Mouse (Mus musculus) T-helper 17 cell (primary cell): ENCODE measurements around the gene Psme3.
"Not testable (repeated sequence)": the region's sequence is repeated elsewhere in the genome, so short reads cannot be mapped to it uniquely, and the experiment has no call there.

Experiments
- in situ Hi-C, 2 experiments: fragments of 300-600 bp; cut with MboI, MseI; formaldehyde crosslinking; loops; 1 replicate in 1 of 2; 2 replicates in 1 of 2; pipeline ENCODE4 v1.15.1; 2025; ENCODE audit warnings: high pct_unique_total_duplicates in 2 of 2

Gene Psme3

DNA sequence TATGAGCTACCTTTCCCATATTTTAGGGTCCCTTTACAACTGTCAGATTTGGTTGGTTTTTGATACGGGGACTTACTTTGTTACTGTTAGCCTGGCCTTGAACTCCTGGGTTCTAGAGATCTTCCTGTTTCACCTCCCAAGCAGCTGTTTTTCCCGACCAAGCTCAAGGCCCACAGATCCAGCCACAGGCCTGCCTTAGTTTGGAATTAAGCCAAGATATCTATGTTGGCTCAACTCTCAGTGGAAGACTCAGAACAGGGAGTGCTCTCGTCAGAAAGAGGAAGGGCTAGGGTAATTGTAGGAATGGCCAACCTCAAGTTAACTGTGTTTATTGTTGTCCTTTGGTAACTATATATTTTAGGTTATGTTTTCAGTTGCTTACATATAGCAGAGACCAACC, 3.9 kb upstream of the Psme3 start:
- in situ Hi-C loops = no loop called here

GRCm38 (mm10) chr11:101314567-101314966, 1.4 kb upstream of the Psme3 start:
- in situ Hi-C loops = no loop called here

GRCm38 (mm10) chr11:101315082-101315650, 847 bp upstream of the Psme3 start:
- in situ Hi-C loops = no loop called here

DNA sequence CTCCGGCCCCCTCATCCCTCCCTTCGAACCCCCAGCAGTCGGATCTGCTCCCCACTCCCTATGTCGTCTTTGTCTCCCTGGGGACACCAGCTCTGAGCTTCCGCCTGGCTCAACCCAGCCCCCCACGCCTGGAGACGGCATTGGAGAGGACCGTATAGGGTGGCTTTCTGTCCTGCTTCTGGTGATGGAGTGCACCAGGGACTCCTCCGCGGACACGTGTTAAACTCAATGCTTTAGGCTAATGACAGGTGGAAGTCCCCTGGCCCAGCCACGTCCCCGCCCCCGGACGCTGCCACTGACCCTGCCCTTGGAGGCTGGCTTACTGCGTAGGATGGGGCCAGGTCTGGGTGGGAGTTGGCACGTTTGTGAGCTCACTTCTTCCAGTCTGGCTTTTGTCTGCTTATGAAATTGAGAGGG, 496 bp downstream of the Psme3 start:
- in situ Hi-C loops = no loop called here

GRCm38 (mm10) chr11:101323609-101324008, 7.6 kb downstream of the Psme3 start:
- in situ Hi-C loops = no loop called here

DNA sequence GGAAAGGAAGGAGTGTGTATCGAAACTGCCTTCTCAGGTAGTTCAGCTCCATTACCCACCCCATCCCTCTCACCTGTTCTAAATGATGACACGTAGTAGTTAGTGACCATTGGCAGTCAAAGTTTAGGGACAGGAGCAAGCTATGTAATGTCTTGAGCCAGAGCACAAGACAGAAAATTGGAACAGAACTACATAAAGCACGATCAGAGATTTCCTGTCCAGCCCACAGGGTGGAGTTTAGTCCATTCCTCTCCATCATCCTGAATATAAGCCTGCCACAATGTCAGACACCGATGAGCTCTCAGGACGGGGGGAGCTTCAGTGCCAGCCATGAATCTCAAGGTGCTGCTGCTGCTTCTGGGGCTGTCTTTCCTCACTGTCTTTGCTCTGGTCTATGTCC, 8.8 kb downstream of the Psme3 start, which contains the start of gene Aoc2:
TSS of gene Aoc2 (plus strand) at position 301 of the 400 bp plus-strand sequence.
- in situ Hi-C loops = no loop called here

DNA sequence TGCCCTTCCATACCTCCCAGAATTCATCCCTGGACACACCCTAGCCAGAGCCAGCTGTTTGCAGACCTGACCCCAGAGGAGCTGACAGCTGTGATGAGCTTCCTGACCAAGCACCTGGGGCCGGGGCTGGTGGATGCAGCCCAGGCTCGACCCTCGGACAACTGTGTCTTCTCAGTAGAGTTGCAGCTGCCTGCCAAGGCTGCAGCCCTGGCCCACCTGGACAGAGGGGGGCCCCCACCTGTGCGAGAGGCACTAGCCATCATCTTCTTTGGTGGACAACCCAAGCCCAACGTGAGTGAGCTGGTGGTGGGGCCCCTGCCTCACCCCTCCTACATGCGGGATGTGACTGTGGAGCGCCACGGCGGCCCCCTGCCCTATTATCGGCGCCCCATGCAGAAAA, 9.2 kb downstream of the Psme3 start:
- in situ Hi-C loops = not testable (repeated sequence)

GRCm38 (mm10) chr11:101326147-101326546, 10.1 kb downstream of the Psme3 start:
- in situ Hi-C loops = no loop called here

DNA sequence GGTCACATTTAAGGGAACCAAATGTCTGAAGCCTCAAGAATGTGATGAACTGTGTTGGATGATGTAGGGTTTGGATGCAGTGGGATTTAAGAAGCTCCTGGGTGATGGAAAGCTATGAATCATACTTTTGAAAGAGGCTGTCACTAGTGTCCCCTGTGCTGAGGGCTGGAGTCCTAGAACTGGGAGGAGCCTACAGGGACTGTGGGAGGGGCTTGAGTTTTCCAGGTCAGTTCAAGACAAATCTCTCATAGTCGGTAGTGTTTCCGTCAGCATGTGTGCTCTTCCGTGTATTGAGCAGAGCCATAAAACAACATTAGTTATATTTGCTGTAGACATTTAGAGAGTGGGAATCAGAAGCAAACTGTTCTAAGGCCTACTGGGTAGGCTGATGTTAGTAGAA, 11.3 kb downstream of the Psme3 start:
- in situ Hi-C loops = no loop called here

DNA sequence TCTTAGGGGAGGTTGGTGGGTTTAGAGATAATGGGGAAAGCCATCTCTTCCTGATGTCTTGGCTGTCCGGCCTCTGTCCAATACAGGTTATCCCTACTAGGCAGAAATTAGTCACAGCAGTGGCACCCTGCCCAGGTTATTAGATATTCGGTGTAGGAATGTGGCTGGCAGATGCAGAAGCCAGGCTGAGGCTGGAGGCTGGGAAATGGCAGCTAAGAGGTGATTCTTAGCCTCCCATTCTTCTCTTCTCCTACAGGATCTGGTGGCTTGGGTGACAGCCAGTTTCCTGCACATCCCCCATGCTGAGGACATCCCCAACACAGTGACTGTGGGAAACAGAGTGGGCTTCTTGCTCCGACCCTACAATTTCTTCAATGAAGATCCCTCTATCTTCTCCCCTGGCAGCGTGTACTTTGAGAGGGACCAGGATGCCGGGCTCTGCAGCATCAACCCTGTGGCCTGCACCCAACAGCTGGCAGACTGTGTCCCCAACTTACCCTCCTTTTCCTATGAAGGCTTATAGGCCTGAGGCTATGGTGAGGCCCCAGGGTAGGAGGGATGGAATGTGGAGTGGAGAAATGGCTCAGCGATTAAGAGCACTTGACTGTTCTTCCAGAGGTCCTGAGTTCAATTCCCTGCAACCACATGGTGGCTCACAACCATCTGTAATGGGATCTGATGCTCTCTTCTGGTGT, 13.1 kb downstream of the Psme3 start:
- in situ Hi-C loops = no loop called here

DNA sequence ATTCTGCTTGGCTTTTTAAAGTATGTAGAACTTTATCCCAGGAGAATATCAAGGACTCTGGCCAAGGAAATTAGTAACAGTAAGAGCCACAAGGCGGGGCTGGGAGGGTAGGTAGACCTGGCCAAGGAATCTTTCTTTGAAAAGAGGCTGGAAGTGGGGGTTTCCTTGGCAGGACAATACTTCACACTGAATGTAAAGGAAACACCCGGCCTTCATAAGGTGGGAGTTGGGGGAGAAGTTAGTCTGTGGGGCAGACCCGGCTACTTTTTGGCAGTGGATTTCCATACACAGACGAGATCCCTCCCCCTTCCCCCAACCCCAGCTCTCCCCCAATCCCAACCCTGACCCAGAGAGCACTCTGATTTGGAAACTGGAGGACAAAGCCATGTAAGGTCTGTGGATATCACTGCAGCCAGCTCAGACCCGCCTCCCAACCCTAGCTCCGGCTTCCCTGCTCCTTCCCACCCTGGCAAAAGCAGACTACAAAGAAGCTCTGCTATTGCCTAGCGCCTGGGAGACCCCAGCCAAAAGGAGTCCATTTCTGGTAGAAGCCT, 14.4 kb downstream of the Psme3 start, which contains the start of gene Aoc3:
TSS of gene Aoc3 (plus strand) at position 235 of the 554 bp plus-strand sequence.
- in situ Hi-C loops = loop anchor here in 1 of 2 experiments (5.0 kb wide), 1 partner anchor 67 kb away; no protein-coding TSS in a partner anchor

DNA sequence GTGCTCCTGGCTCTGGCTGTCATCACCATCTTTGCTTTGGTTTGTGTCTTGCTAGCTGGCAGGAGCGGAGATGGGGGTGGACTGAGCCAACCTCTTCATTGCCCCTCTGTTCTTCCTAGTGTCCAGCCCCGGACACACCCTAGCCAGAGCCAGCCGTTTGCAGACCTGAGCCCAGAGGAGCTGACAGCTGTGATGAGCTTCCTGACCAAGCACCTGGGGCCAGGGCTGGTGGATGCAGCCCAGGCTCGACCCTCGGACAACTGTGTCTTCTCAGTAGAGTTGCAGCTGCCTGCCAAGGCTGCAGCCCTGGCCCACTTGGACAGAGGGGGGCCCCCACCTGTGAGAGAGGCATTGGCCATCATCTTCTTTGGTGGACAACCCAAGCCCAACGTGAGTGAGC, 14.9 kb downstream of the Psme3 start:
- in situ Hi-C loops = loop anchor here in 1 of 2 experiments (5.0 kb wide), 1 partner anchor 66 kb away; no protein-coding TSS in a partner anchor

GRCm38 (mm10) chr11:101332537-101332936, 16.5 kb downstream of the Psme3 start:
- in situ Hi-C loops = loop anchor here in 1 of 2 experiments (5.0 kb wide), 1 partner anchor 65 kb away; no protein-coding TSS in a partner anchor

GRCm38 (mm10) chr11:101334023-101334422, 18.0 kb downstream of the Psme3 start:
- in situ Hi-C loops = loop anchor here in 1 of 2 experiments (5.0 kb wide), 1 partner anchor 63 kb away; no protein-coding TSS in a partner anchor

DNA sequence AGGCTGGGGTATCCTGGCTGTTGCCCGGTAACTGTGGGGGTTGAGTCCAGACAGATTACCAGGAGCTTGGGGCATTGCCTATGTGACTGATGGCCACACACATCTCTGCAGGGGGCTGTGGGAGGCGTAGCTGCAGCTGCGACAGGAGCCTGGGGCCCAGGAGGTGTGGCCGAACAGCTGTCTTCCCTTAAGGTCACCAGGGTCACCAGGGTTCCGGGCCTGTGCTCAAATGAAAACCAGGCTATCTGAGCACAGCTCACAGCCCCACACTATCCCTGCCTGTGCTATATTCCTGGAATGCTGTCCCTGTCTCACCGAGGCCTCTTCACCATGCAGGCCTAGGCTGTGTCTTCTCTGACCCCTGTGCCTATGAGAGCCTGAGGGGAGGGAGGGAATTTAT, 18.5 kb downstream of the Psme3 start:
- in situ Hi-C loops = loop anchor here in 1 of 2 experiments (5.0 kb wide), 1 partner anchor 63 kb away; no protein-coding TSS in a partner anchor

DNA sequence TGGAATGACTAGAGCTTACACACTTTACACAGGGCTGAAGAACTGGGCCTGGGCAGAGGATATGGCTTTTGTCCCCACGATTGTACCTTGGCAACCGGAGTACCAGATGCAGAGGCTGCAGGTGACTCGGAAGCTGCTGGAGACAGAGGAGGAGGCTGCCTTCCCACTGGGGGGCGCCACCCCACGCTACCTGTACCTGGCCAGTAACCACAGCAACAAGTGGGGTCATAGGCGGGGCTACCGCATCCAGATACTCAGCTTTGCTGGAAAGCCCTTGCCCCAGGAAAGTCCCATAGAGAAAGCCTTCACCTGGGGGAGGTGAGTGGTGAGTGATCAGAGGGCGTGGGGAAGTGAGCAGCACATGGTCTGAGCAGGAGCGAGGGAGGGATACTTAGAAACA, 19.7 kb downstream of the Psme3 start:
- in situ Hi-C loops = loop anchor here in 1 of 2 experiments (5.0 kb wide), 1 partner anchor 57 kb away; no protein-coding TSS in a partner anchor

DNA sequence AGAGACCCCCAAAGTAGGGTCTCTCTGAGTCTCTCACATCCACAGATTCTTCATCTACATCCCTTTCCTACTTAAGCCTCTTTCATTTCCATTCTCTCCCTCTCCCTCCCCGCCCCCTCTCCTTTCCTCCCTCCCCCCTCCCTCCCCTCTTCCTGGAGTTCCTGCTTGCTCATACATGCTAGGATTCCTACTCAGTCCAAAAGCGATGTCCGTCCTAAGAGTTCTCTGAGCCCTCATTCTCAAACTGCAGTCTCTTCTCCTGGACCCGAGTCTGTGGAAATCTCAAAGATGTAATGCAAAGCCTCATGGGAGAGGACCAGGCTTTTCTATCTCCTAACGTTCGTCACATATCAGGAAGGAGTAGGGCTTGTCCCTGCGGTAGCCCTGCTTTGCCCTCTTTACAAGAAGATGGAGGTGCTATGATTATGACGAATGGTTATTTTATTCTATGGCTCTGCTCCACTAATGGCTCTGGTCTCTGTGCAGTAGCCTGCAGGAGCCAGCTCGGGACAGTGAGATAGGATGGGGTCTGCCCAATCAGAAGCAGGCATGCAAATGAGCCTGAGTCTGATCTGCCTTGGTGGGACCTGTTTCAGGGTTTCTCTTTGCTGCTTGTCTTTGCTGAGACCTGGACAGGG, 22.2 kb downstream of the Psme3 start:
- in situ Hi-C loops = loop anchor here in 1 of 2 experiments (5.0 kb wide), 1 partner anchor 54 kb away; no protein-coding TSS in a partner anchor

DNA sequence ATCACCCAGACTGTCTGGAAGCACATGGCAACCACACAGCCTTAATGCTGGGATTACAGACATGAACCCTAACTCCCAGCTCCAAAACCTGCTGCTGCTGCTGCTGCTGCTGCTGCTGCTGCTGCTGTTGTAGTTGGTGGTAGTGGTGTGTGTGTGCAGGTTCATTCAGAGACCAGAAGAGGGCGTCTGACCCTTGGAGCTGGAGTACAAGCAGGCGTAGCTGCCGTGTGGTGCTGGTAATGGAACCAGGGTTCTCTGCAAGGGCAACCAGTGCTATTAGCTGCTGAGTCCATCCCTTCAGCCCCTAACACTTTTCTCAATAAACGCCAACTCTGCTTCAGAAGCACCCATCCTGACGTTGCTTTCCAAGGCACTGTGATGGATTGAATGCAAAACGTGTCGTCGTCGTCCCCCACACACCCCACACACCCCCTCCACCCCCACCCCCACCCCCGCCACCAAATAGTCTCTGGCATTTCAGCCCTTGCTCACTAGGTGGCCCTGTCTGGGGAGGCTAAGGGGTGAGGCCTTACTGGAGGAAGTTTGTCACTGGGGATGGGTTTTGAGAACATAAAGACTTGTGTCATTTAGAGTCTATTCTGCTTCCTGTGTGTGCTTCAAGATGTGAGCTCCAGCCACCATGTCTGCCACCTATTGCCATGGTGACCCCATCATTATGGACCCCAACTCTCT, 31.2 kb downstream of the Psme3 start:
- in situ Hi-C loops = no loop called here

DNA sequence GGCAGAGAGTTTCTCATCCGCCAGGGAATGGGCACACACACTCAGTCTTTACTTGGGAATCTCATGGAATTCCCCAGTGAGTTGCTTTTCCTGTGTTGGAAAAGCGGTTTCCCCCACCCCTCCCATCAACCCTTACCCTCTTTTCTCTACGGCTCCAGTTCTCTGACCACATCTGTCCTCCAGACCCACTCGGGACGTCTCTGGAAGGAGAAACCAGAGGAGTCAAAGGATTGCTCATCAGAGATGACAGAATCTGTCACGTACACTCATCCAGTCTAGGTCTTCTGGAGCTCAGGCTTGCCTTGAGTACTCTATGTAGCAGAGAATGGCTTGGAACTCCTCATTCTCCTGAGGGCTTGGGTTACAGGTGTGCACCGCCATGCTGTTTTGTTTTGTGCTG, 32.8 kb downstream of the Psme3 start:
- in situ Hi-C loops = no loop called here

GRCm38 (mm10) chr11:101349216-101349615, 33.2 kb downstream of the Psme3 start:
- in situ Hi-C loops = no loop called here

DNA sequence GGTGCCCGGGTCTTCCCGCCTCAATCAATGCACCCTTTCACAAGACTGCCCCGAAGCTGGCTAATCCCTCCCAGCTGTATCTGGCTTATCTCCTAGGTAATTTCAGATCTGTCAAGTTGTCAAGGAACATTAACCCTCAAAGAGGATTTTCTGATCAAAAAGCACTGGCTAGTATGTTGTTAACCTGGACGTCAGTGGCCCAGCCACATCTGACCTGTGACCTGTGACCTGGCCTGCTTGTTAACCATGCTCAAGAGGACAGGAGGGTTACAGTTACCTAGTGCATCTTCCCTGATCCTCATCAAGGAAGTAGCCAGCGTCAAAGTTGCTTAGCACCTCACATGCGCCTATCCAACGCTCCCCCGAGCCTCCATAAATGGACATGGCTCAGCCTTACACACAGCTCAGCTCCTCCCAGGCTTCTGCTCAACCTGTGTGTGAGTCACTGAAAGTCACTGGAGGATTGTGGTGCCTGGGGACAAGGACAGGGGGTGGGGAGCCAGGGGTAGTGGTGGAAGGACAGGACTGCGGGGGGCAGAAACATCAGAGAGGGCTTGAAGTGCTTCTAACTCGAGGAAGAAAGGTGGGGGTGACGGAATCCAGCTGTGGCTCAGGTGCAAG, 35.2 kb downstream of the Psme3 start:
- in situ Hi-C loops = no loop called here
